Mouse (Mus musculus) neural tube, embryonic 11.5 days (tissue): Measurements from ENCODE around the gene Kcnip1. TPM values are rescaled to one million over a fixed set of nuclear protein-coding genes. Genes with fewer than 3 reads are reported as not detected.

ENCODE experiments used
- ATAC-seq: fragments of 200-750 bp; cut with Nextera tagmentation; 2 replicates; pipeline ENCODE4 v1.8.0; 2017; ENCODE audit warnings: moderate number of reproducible peaks, mild to moderate bottlenecking, moderate TSS enrichment, moderate library complexity; ENCODE audit not compliant: insufficient read depth, low FRiP score, low TSS enrichment
- DNase-seq: peaks from one replicate; pipeline ENCODE4 v3.0.0-alpha.2; 2015; ENCODE audit warnings: low spot score
- H3K27ac ChIP-seq: fragments of 300-500 bp; sonication (generic); 2 replicates; pipeline ENCODE4 v1.5.1; 2014; ENCODE audit warnings: low read depth, mild to moderate bottlenecking, low read length
- H3K27me3 ChIP-seq: fragments of 300-500 bp; sonication (generic); 2 replicates; pipeline ENCODE4 v1.6.1; 2014; ENCODE audit warnings: mild to moderate bottlenecking, low read length, mixed read lengths; ENCODE audit not compliant: control insufficient read depth, insufficient read depth
- H3K36me3 ChIP-seq: fragments of 300-500 bp; sonication (generic); 2 replicates; pipeline ENCODE4 v1.6.1; 2014; ENCODE audit warnings: mild to moderate bottlenecking, low read length, moderate library complexity, mixed read lengths; ENCODE audit not compliant: control insufficient read depth, insufficient read depth
- H3K4me1 ChIP-seq: fragments of 300-500 bp; sonication (generic); 2 replicates; pipeline ENCODE4 v1.6.1; 2014; ENCODE audit warnings: low read length, mixed read lengths; ENCODE audit not compliant: control insufficient read depth, insufficient read depth
- H3K4me2 ChIP-seq: fragments of 300-500 bp; sonication (generic); 2 replicates; pipeline ENCODE4 v1.6.1; 2014; ENCODE audit warnings: low read depth, mild to moderate bottlenecking, moderate library complexity
- H3K4me3 ChIP-seq: fragments of 300-500 bp; sonication (generic); 2 replicates; pipeline ENCODE4 v1.5.1; 2014; ENCODE audit warnings: low read depth, low read length
- H3K9ac ChIP-seq: fragments of 300-500 bp; sonication (generic); 2 replicates; pipeline ENCODE4 v1.6.1; 2014; ENCODE audit warnings: mild to moderate bottlenecking, low read length
- H3K9me3 ChIP-seq: fragments of 300-500 bp; sonication (generic); 2 replicates; pipeline ENCODE4 v1.6.1; 2016; ENCODE audit warnings: low read length; ENCODE audit not compliant: control insufficient read depth
- WGBS: fragments of 180-500 bp; shearing (Covaris S2); extraction: QIAGEN DNeasy Blood & Tissue Kit; methylation state at CpG from one replicate; pipeline ENCODE4 v1.1.7; 2014; 5-methylcytosine and 5-hydroxymethylcytosine counted together
- polyA plus RNA-seq: library from polyadenylated mRNA; unstranded; fragments of >200 nt; fragmentation: Nextera tagmentation; extraction: Ambion mirVana; gene quantifications from 2 replicates; pipeline ENCODE4 v1.2.1, GENCODE M21; 2014

The Kcnip1 gene
- polyA plus RNA-seq, 1 experiment from 2014 or later = 16.7 TPM

- Histone ChIP-seq H3K4me1 (peaks cover 3% of the 10 kb centered on the region; the same call in 1 of the 2 replicates), H3K9ac (no peak overlapping the region), H3K4me2 (no peak overlapping the region), H3K27me3 (no peaks in the 10 kb centered on the region), H3K36me3 (no peaks in the 10 kb centered on the region), H3K4me3 (no peak overlapping the region), H3K9me3 (no peaks in the 10 kb centered on the region), H3K27ac (no peak overlapping the region)
- 79% methylated on average over 5 of the region's 5 CpGs for WGBS
- DNase-seq (no peak), ATAC-seq (no peak)
Measured at GRCm38 (mm10) chr11:33747402-33747955, 245.5 kb downstream of the Kcnip1 start.

DNA sequence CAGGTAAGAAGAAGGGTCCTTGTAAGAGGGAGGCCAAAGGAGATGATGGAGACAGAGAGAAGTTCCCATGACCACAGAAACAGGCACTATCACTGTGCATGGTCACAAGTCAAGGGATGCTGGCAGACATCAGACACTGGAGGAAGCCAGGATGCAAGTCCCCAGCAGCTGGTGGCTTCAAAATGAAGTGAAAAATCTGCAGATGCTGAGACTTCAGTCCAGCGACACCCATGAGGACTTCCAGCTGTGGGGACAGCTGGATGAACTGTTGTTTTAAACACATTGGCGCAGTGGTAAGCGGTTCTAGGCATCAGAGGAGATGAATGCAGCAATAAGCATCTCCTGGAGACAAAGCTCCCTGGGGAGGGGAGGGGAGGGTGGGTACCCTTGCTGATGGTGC lies 246.6 kb downstream of the Kcnip1 start:
- Histone ChIP-seq H3K27me3 (no peaks in the 10 kb centered on the region), H3K27ac (no peak overlapping the region), H3K36me3 (no peaks in the 10 kb centered on the region), H3K9ac (no peak overlapping the region), H3K4me3 (no peak overlapping the region), H3K4me1 (no peaks in the 10 kb centered on the region), H3K9me3 (no peaks in the 10 kb centered on the region), H3K4me2 (no peak overlapping the region)
- DNase-seq (no peak), ATAC-seq (no peak)
- WGBS = 76% methylated on average over 3 of the region's 3 CpGs

GRCm38 (mm10) chr11:33745821-33746329 lies 247.1 kb downstream of the Kcnip1 start:
- no peaks in the 10 kb centered on the region for H3K36me3 ChIP-seq
- no peaks in the 10 kb centered on the region for H3K9me3 ChIP-seq
- 93% methylated on average over 3 of the region's 3 CpGs for WGBS
- no peak overlapping the region for H3K4me3 ChIP-seq
- H3K27me3 ChIP-seq = no peaks in the 10 kb centered on the region
- DNase-seq = no peak
- no peak overlapping the region for H3K9ac ChIP-seq
- no peak overlapping the region for H3K27ac ChIP-seq
- no peaks in the 10 kb centered on the region for H3K4me1 ChIP-seq
- no peak overlapping the region for H3K4me2 ChIP-seq
- ATAC-seq = no peak

DNA sequence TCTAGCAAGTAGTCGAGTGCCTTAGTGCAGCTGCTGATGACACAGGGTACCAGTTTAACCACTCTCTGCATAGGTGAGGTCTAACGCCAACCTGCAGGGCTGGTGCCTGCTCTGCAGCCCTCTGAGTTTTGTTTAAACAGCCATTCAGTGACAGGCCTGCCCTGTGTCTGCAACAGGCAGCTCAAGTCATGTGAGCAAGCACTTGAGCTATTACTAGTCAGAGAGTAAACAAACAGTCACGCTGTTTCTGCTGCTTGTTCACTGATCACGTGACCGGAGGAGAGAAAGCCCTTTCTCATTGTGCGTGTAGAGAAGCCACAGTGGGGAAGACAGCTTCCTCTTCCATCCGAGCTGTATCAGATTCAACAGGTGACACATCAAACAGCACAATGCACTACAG lies 248.5 kb downstream of the Kcnip1 start:
- Histone ChIP-seq H3K4me3 (no peak overlapping the region), H3K4me2 (no peak overlapping the region), H3K4me1 (no peaks in the 10 kb centered on the region), H3K27me3 (no peaks in the 10 kb centered on the region), H3K36me3 (no peaks in the 10 kb centered on the region), H3K9ac (no peak overlapping the region), H3K27ac (no peak overlapping the region), H3K9me3 (no peaks in the 10 kb centered on the region)
- ATAC-seq = no peak
- no peak for DNase-seq
- 46% methylated on average over 7 of the region's 7 CpGs for WGBS

GRCm38 (mm10) chr11:33740187-33740586 lies 252.8 kb downstream of the Kcnip1 start:
- H3K27ac ChIP-seq = no peak overlapping the region
- H3K9me3 ChIP-seq = no peaks in the 10 kb centered on the region
- ATAC-seq (no peak), DNase-seq (no peak)
- no peaks in the 10 kb centered on the region for H3K4me1 ChIP-seq
- H3K36me3 ChIP-seq = no peaks in the 10 kb centered on the region
- WGBS = 82% methylated on average over 3 of the region's 3 CpGs
- no peak overlapping the region for H3K4me2 ChIP-seq
- H3K9ac ChIP-seq = no peak overlapping the region
- no peak overlapping the region for H3K4me3 ChIP-seq
- no peaks in the 10 kb centered on the region for H3K27me3 ChIP-seq

- no peak overlapping the region for H3K9ac ChIP-seq
- H3K4me2 ChIP-seq = no peak overlapping the region
- no peak overlapping the region for H3K27ac ChIP-seq
- H3K4me1 ChIP-seq = no peaks in the 10 kb centered on the region
- no peaks in the 10 kb centered on the region for H3K9me3 ChIP-seq
- WGBS = 65% methylated on average over 10 of the region's 10 CpGs
- no peaks in the 10 kb centered on the region for H3K36me3 ChIP-seq
- DNase-seq = no peak
- H3K4me3 ChIP-seq = no peak overlapping the region
- no peak for ATAC-seq
- H3K27me3 ChIP-seq = no peaks in the 10 kb centered on the region
Measured at GRCm38 (mm10) chr11:33736426-33736825, 256.5 kb downstream of the Kcnip1 start.

GRCm38 (mm10) chr11:33733269-33733668 lies 259.7 kb downstream of the Kcnip1 start:
- no peaks in the 10 kb centered on the region for H3K4me1 ChIP-seq
- WGBS = 6% methylated on average over 3 of the region's 3 CpGs

GRCm38 (mm10) chr11:33732358-33732757 lies 260.6 kb downstream of the Kcnip1 start:
- Histone ChIP-seq H3K27ac (no peak overlapping the region), H3K36me3 (no peaks in the 10 kb centered on the region), H3K9ac (no peak overlapping the region), H3K4me3 (no peak overlapping the region), H3K27me3 (no peaks in the 10 kb centered on the region), H3K4me1 (no peaks in the 10 kb centered on the region), H3K4me2 (no peak overlapping the region), H3K9me3 (no peaks in the 10 kb centered on the region)
- ATAC-seq (no peak), DNase-seq (no peak)
- 81% methylated on average over 8 of the region's 8 CpGs for WGBS

More at GRCm38 (mm10) chr11:33733269-33733668, 259.7 kb downstream of the Kcnip1 start:
- no peak overlapping the region for H3K4me2 ChIP-seq
- no peak overlapping the region for H3K9ac ChIP-seq
- H3K9me3 ChIP-seq = no peaks in the 10 kb centered on the region
- H3K27me3 ChIP-seq = no peaks in the 10 kb centered on the region
- H3K36me3 ChIP-seq = no peaks in the 10 kb centered on the region
- no peak overlapping the region for H3K4me3 ChIP-seq
- 0 out of 2 replicates have a peak, but pooled peaks have one; percentile 35 for ATAC-seq
- no peak overlapping the region for H3K27ac ChIP-seq
- DNase-seq = peak; percentile 72

DNA sequence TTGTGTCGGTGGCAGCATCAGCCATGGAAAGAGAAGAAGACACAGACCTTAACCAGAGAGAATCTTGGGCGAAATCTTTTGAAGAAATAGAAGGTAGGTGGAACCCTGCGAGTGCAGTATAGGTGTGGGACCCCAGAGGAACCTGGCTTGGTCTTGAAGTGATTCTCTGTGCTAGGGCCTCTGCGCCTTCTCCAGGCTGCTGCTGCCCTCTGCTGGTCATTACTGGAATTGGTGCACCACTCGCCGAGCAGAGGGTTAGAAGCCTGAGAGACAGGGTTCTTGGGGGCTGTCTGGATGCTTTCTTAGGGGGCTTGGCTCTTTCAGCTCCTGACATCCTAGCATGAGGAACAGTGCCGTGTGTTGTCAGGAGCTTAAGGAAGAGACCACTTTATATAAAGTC lies 271.7 kb downstream of the Kcnip1 start:
- no peaks in the 10 kb centered on the region for H3K4me1 ChIP-seq
- no peaks in the 10 kb centered on the region for H3K36me3 ChIP-seq
- no peak overlapping the region for H3K9ac ChIP-seq
- no peaks in the 10 kb centered on the region for H3K27me3 ChIP-seq
- DNase-seq (peak; percentile 81), ATAC-seq (no peak)
- no peaks in the 10 kb centered on the region; the same call in 1 of the 2 replicates for H3K9me3 ChIP-seq
- no peak overlapping the region for H3K27ac ChIP-seq
- H3K4me2 ChIP-seq = no peak overlapping the region
- 29% methylated on average over 7 of the region's 7 CpGs for WGBS
- H3K4me3 ChIP-seq = no peak overlapping the region
